Mouse (Mus musculus) bone marrow macrophage, adult 2 months (primary cell): Measurements from ENCODE around the gene 9530053A07Rik.

Experiments used
- CTCF ChIP-seq: IDR thresholded peaks from 2 replicates; pipeline ENCODE4 v1.5.1; 2012; ENCODE audit warnings: low read depth, mild to moderate bottlenecking, low read length, moderate library complexity
- POLR2A ChIP-seq: IDR thresholded peaks from 2 replicates; pipeline ENCODE4 v1.6.1; 2012; ENCODE audit warnings: mild to moderate bottlenecking, low read depth, low read length, borderline replicate concordance

DNA sequence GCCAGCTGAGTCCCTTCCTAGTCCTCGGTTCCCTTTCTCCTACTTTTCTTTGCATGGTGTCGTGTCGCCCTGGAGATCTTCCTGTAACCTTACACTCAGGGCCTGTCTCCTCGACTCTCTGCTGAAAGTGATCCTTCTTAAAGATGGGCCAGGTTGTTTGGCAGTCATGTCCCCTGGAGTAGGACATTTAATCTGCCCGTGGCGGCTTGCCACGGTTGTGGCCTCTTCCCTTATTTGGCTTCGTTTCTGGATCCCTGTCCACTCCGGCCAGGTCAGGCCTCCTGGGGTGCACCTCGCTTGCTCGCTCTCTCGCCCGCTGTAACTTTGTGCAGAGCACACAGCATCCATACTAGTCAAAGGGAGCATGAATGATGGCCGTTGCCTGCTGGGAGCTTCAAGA lies 67.3 kb downstream of the 9530053A07Rik start:
- no peak for TF ChIP-seq CTCF
- TF ChIP-seq POLR2A = no peak
